Mouse (Mus musculus): Measurements from ENCODE around the gene P3h3.

- TF ChIP-seq GATA1 (IDR thresholded peaks at IDR 0.05; ENCODE audit: low read length) (no peak), TAL1 (IDR thresholded peaks at IDR 0.05; ENCODE audit: low read length) (no peak)
These were observed 8.3 kb upstream of the P3h3 start for GRCm38 (mm10) chr6:124865766-124866362.
